Mouse (Mus musculus) heart, adult 2 months (tissue): ENCODE results near the gene Dcp1b.

Source experiments
- CTCF ChIP-seq: fragments of 200-600 bp; IDR thresholded peaks from 2 replicates; pipeline ENCODE4 v1.8.1; 2022; ENCODE audit warnings: antibody characterized with exemption, mild to moderate bottlenecking, moderate library complexity
- EP300 ChIP-seq: fragments of 200-500 bp; IDR thresholded peaks from 2 replicates; pipeline ENCODE4 v1.6.1; 2011; ENCODE audit warnings: low read depth, low read length, control low read depth; ENCODE audit not compliant: insufficient read depth

DNA sequence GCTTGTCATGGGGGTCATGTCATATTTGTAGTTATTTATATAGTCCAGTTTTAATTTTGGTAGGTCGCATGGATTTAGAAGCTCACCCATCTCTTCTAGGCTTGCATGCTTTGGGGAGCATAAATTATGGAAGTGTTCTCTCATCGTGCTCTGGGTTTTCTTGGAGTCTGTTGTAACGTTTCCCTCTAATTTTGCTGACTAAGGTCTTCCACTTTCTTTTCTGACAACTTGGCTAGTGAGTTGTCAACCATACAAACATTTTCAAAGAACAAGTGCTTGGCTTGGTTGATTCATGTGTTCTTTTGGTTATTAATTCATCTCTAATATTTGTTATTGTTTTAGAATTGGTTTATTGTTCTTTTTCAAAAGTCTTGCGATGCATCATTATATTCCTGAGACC lies 76.7 kb downstream of the Dcp1b start:
- TF ChIP-seq CTCF = no peak
- TF ChIP-seq EP300 = no peak
